Mouse (Mus musculus) lung, embryonic 16.5 days (tissue): Measurements from ENCODE around the gene Rest. TPM values are rescaled to one million over a fixed set of nuclear protein-coding genes. Genes with fewer than 3 reads are reported as not detected.
A peak's percentile ranks its signal among the peaks of the same experiment; 100 is the strongest.

Source experiments
- ATAC-seq: fragments of 200-750 bp; cut with Nextera tagmentation; 2 replicates; pipeline ENCODE4 v1.8.0; 2017; ENCODE audit warnings: low read depth, mild to moderate bottlenecking, moderate library complexity
- H3K27ac ChIP-seq: fragments of 300-500 bp; sonication (generic); 2 replicates; pipeline ENCODE4 v1.5.1; 2014; ENCODE audit warnings: mild to moderate bottlenecking, control low read depth, low read length
- H3K27me3 ChIP-seq: fragments of 300-500 bp; sonication (generic); 2 replicates; pipeline ENCODE4 v1.6.1; 2014; ENCODE audit warnings: low read depth, low read length, mixed read lengths; ENCODE audit not compliant: control insufficient read depth, insufficient read depth
- H3K36me3 ChIP-seq: fragments of 300-500 bp; sonication (generic); 2 replicates; pipeline ENCODE4 v1.6.1; 2014; ENCODE audit warnings: low read length; ENCODE audit not compliant: control insufficient read depth, insufficient read depth
- H3K4me1 ChIP-seq: fragments of 300-500 bp; sonication (generic); replicated peaks from 2 replicates; pipeline ENCODE4 v1.6.1; 2014; ENCODE audit warnings: low read length, mixed read lengths; ENCODE audit not compliant: control insufficient read depth, insufficient read depth
- H3K4me2 ChIP-seq: fragments of 300-500 bp; sonication (generic); 2 replicates; pipeline ENCODE4 v1.6.1; 2014; ENCODE audit warnings: low read depth, low read length, control low read depth
- H3K4me3 ChIP-seq: fragments of 300-500 bp; sonication (generic); 2 replicates; pipeline ENCODE4 v1.5.1; 2014; ENCODE audit warnings: mild to moderate bottlenecking, low read length, control low read depth
- H3K9ac ChIP-seq: fragments of 300-500 bp; sonication (generic); 2 replicates; pipeline ENCODE4 v1.6.1; 2014; ENCODE audit warnings: low read length, control low read depth
- H3K9me3 ChIP-seq: fragments of 300-500 bp; sonication (generic); 2 replicates; pipeline ENCODE4 v1.6.1; 2016; ENCODE audit warnings: low read length; ENCODE audit not compliant: control insufficient read depth
- WGBS: fragments of 180-500 bp; shearing (Covaris S2); extraction: QIAGEN DNeasy Blood & Tissue Kit; methylation state at CpG from one replicate; pipeline ENCODE4 v1.1.7; 2014; 5-methylcytosine and 5-hydroxymethylcytosine counted together
- polyA plus RNA-seq: library from polyadenylated mRNA; unstranded; fragments of >200 nt; fragmentation: Nextera tagmentation; extraction: Ambion mirVana; gene quantifications from 2 replicates; pipeline ENCODE4 v1.2.1, GENCODE M21; 2015

Rest gene
- polyA plus RNA-seq, 1 experiment from 2014 or later, result 30.0 TPM

GRCm38 (mm10) chr5:77244331-77244987 is 20.8 kb upstream of the Rest start:
- 57% methylated on average over 8 of the region's 8 CpGs for WGBS
- peaks cover 5% of the 10 kb centered on the region; the same call in 1 of the 2 replicates for H3K4me1 ChIP-seq
- no peaks in the 10 kb centered on the region for H3K36me3 ChIP-seq
- H3K9me3 ChIP-seq, result no peaks in the 10 kb centered on the region
- no peak overlapping the region for H3K27ac ChIP-seq
- no peak overlapping the region for H3K9ac ChIP-seq
- ATAC-seq, result no peak
- no peaks in the 10 kb centered on the region for H3K27me3 ChIP-seq
- no peak overlapping the region for H3K4me2 ChIP-seq
- no peak overlapping the region for H3K4me3 ChIP-seq

- Histone ChIP-seq H3K36me3 (no peaks in the 10 kb centered on the region), H3K9ac (peak overlapping the region; percentile 17), H3K27me3 (no peaks in the 10 kb centered on the region), H3K4me3 (peak overlapping the region; percentile 34), H3K27ac (no peak overlapping the region), H3K9me3 (no peaks in the 10 kb centered on the region), H3K4me2 (peak overlapping the region; percentile 61), H3K4me1 (peaks cover 5% of the 10 kb centered on the region; the same call in 1 of the 2 replicates)
- ATAC-seq, result no peak
- WGBS, result 25% methylated on average over 7 of the region's 7 CpGs
These were observed 19.9 kb upstream of the Rest start for GRCm38 (mm10) chr5:77245463-77245786.

GRCm38 (mm10) chr5:77245787-77246671 is 19.3 kb upstream of the Rest start:
- peak; percentile 78 for ATAC-seq
- Histone ChIP-seq H3K9me3 (no peaks in the 10 kb centered on the region), H3K36me3 (no peaks in the 10 kb centered on the region), H3K4me2 (peak overlapping the region; percentile 61), H3K9ac (peak overlapping the region; percentile 17), H3K4me3 (peak overlapping the region; percentile 34), H3K27ac (no peak overlapping the region), H3K4me1 (peaks cover 5% of the 10 kb centered on the region; the same call in 1 of the 2 replicates), H3K27me3 (no peaks in the 10 kb centered on the region)
- WGBS, result 25% methylated on average over 26 of the region's 26 CpGs

- Histone ChIP-seq H3K27ac (no peak overlapping the region), H3K36me3 (no peaks in the 10 kb centered on the region), H3K4me2 (no peak overlapping the region), H3K9ac (no peak overlapping the region), H3K9me3 (no peaks in the 10 kb centered on the region), H3K27me3 (no peaks in the 10 kb centered on the region), H3K4me1 (peaks cover 5% of the 10 kb centered on the region; the same call in 1 of the 2 replicates), H3K4me3 (no peak overlapping the region)
- no peak for ATAC-seq
- WGBS, result 65% methylated on average over 9 of the region's 9 CpGs
These were observed 15.2 kb upstream of the Rest start for GRCm38 (mm10) chr5:77250083-77250482.

- Histone ChIP-seq H3K27me3 (no peaks in the 10 kb centered on the region), H3K9me3 (no peaks in the 10 kb centered on the region), H3K4me3 (no peak overlapping the region), H3K9ac (no peak overlapping the region), H3K27ac (no peak overlapping the region), H3K36me3 (no peaks in the 10 kb centered on the region), H3K4me2 (no peak overlapping the region), H3K4me1 (no peaks in the 10 kb centered on the region)
- 24% methylated on average over 5 of the region's 5 CpGs for WGBS
- no peak for ATAC-seq
These were observed 13.6 kb upstream of the Rest start for GRCm38 (mm10) chr5:77251656-77252055.

- Histone ChIP-seq H3K4me2 (no peak overlapping the region), H3K9ac (no peak overlapping the region), H3K27me3 (no peaks in the 10 kb centered on the region), H3K36me3 (no peaks in the 10 kb centered on the region), H3K4me3 (no peak overlapping the region), H3K9me3 (no peaks in the 10 kb centered on the region), H3K4me1 (no peaks in the 10 kb centered on the region), H3K27ac (no peak overlapping the region)
- WGBS, result 60% methylated on average over 8 of the region's 8 CpGs
- ATAC-seq, result no peak
These were observed 13.0 kb upstream of the Rest start for GRCm38 (mm10) chr5:77252115-77252827.

GRCm38 (mm10) chr5:77253154-77253553 is 12.1 kb upstream of the Rest start:
- 62% methylated on average over 1 of the region's 1 CpGs for WGBS
- ATAC-seq, result no peak
- Histone ChIP-seq H3K36me3 (no peaks in the 10 kb centered on the region), H3K27ac (no peak overlapping the region), H3K9ac (no peak overlapping the region), H3K27me3 (no peaks in the 10 kb centered on the region), H3K4me3 (no peak overlapping the region), H3K9me3 (no peaks in the 10 kb centered on the region), H3K4me2 (no peak overlapping the region), H3K4me1 (no peaks in the 10 kb centered on the region)

- H3K9ac ChIP-seq, result no peak overlapping the region
- 68% methylated on average over 3 of the region's 3 CpGs for WGBS
- no peak overlapping the region for H3K4me3 ChIP-seq
- H3K4me1 ChIP-seq, result no peaks in the 10 kb centered on the region
- ATAC-seq, result no peak
- no peak overlapping the region for H3K4me2 ChIP-seq
- H3K9me3 ChIP-seq, result no peaks in the 10 kb centered on the region
- no peaks in the 10 kb centered on the region for H3K36me3 ChIP-seq
- H3K27me3 ChIP-seq, result no peaks in the 10 kb centered on the region
- H3K27ac ChIP-seq, result no peak overlapping the region
These were observed 10.9 kb upstream of the Rest start for GRCm38 (mm10) chr5:77254402-77254801.

- no peaks in the 10 kb centered on the region for H3K9me3 ChIP-seq
- H3K4me2 ChIP-seq, result no peak overlapping the region
- no peaks in the 10 kb centered on the region for H3K27me3 ChIP-seq
- H3K4me1 ChIP-seq, result no peaks in the 10 kb centered on the region
- WGBS, result 59% methylated on average over 3 of the region's 3 CpGs
- no peak overlapping the region for H3K27ac ChIP-seq
- H3K9ac ChIP-seq, result no peak overlapping the region
- ATAC-seq, result no peak
- no peaks in the 10 kb centered on the region for H3K36me3 ChIP-seq
- H3K4me3 ChIP-seq, result no peak overlapping the region
These were observed 7.7 kb upstream of the Rest start for GRCm38 (mm10) chr5:77257603-77258002.
